Mouse (Mus musculus): ENCODE measurements around the gene Rhobtb1.

Rhobtb1 gene

GRCm38 (mm10) chr10:69271436-69271835 lies 120.2 kb downstream of the Rhobtb1 start:
- DNase-seq (ENCODE audit: low read depth in 2 of 2, low spot score in 2 of 2) = no peak

GRCm38 (mm10) chr10:69274275-69274674 lies 123.0 kb downstream of the Rhobtb1 start:
- no peak for DNase-seq (ENCODE audit: low read depth in 2 of 2, low spot score in 2 of 2)

- no peak for DNase-seq (ENCODE audit: low read depth in 2 of 2, low spot score in 2 of 2)
Observed at GRCm38 (mm10) chr10:69274705-69275104, 123.5 kb downstream of the Rhobtb1 start.

GRCm38 (mm10) chr10:69275811-69276775 lies 124.9 kb downstream of the Rhobtb1 start:
- no peak for DNase-seq (ENCODE audit: low read depth in 2 of 2, low spot score in 2 of 2)

GRCm38 (mm10) chr10:69276920-69277435 lies 125.7 kb downstream of the Rhobtb1 start:
- no peak for DNase-seq (ENCODE audit: low read depth in 2 of 2, low spot score in 2 of 2)

GRCm38 (mm10) chr10:69278764-69279606 lies 127.8 kb downstream of the Rhobtb1 start:
- no peak for DNase-seq (ENCODE audit: low read depth in 2 of 2, low spot score in 2 of 2)

- DNase-seq (ENCODE audit: low read depth in 2 of 2, low spot score in 2 of 2) = no peak
Observed at GRCm38 (mm10) chr10:69279607-69279978, 128.4 kb downstream of the Rhobtb1 start.

- no peak for DNase-seq (ENCODE audit: low read depth in 2 of 2, low spot score in 2 of 2)
Observed at GRCm38 (mm10) chr10:69286939-69287338, 135.7 kb downstream of the Rhobtb1 start.

- no peak for DNase-seq (ENCODE audit: low read depth in 2 of 2, low spot score in 2 of 2)
Observed at GRCm38 (mm10) chr10:69288086-69288485, 136.9 kb downstream of the Rhobtb1 start.

- no peak for DNase-seq (ENCODE audit: low read depth in 2 of 2, low spot score in 2 of 2)
Observed at GRCm38 (mm10) chr10:69288720-69289119, 137.5 kb downstream of the Rhobtb1 start.

GRCm38 (mm10) chr10:69290736-69291135 lies 139.5 kb downstream of the Rhobtb1 start:
- no peak for DNase-seq (ENCODE audit: low read depth in 2 of 2, low spot score in 2 of 2)

GRCm38 (mm10) chr10:69295919-69296318 lies 144.7 kb downstream of the Rhobtb1 start:
- DNase-seq (ENCODE audit: low read depth in 2 of 2, low spot score in 2 of 2) = no peak

GRCm38 (mm10) chr10:69299985-69300384 lies 148.8 kb downstream of the Rhobtb1 start:
- no peak for DNase-seq (ENCODE audit: low read depth in 2 of 2, low spot score in 2 of 2)

- no peak for DNase-seq (ENCODE audit: low read depth in 2 of 2, low spot score in 2 of 2)
Observed at GRCm38 (mm10) chr10:69302667-69303066, 151.4 kb downstream of the Rhobtb1 start.

- DNase-seq (ENCODE audit: low read depth in 2 of 2, low spot score in 2 of 2) = no peak
Observed at GRCm38 (mm10) chr10:69304819-69305218, 153.6 kb downstream of the Rhobtb1 start.

GRCm38 (mm10) chr10:69305600-69305999 lies 154.4 kb downstream of the Rhobtb1 start:
- no peak for DNase-seq (ENCODE audit: low read depth in 2 of 2, low spot score in 2 of 2)

GRCm38 (mm10) chr10:69306205-69306604 lies 155.0 kb downstream of the Rhobtb1 start:
- peak; percentile 5 to 19 for DNase-seq (ENCODE audit: low read depth in 2 of 2, low spot score in 2 of 2)

- DNase-seq (ENCODE audit: low read depth in 2 of 2, low spot score in 2 of 2) = no peak
Observed at GRCm38 (mm10) chr10:69307067-69307466, 155.8 kb downstream of the Rhobtb1 start.

GRCm38 (mm10) chr10:69309109-69309508 lies 157.9 kb downstream of the Rhobtb1 start:
- no peak for DNase-seq (ENCODE audit: low read depth in 2 of 2, low spot score in 2 of 2)

GRCm38 (mm10) chr10:69311867-69312266 lies 160.6 kb downstream of the Rhobtb1 start:
- DNase-seq (ENCODE audit: low read depth in 2 of 2, low spot score in 2 of 2) = no peak

GRCm38 (mm10) chr10:69313944-69314343 lies 162.7 kb downstream of the Rhobtb1 start:
- no peak for DNase-seq (ENCODE audit: low read depth in 2 of 2, low spot score in 2 of 2)

- DNase-seq (ENCODE audit: low read depth in 2 of 2, low spot score in 2 of 2) = no peak
Observed at GRCm38 (mm10) chr10:69318514-69318913, 167.3 kb downstream of the Rhobtb1 start.

All from CD8-positive naive resting alpha-beta T cell, adult 2 months (primary cell).